Mouse (Mus musculus): Measurements from ENCODE around the gene Ubl7. TPM values are rescaled to one million over a fixed set of nuclear protein-coding genes. Genes with fewer than 3 reads are reported as not detected.

Gene Ubl7
- polyA plus RNA-seq, 1 experiment from 2014 or later = 119 TPM

GRCm38 (mm10) chr9:57904250-57904644, 6.5 kb upstream of the Ubl7 start:
- H3K9me3 ChIP-seq (ENCODE audit: low read length) = no peaks in the 10 kb centered on the region; the same call in 1 of the 2 replicates
- no peak overlapping the region for H3K4me3 ChIP-seq (ENCODE audit: low read length)
- H3K9ac ChIP-seq (replicated peaks; ENCODE audit: low read length) = no peak overlapping the region
- no peak overlapping the region for H3K4me2 ChIP-seq (replicated peaks; ENCODE audit: low read depth, low read length)
- no peaks in the 10 kb centered on the region for H3K27me3 ChIP-seq (ENCODE audit: insufficient read depth, low read length)
- H3K4me1 ChIP-seq (ENCODE audit: insufficient read depth, low read length) = peaks cover 4% of the 10 kb centered on the region; the same call in 1 of the 2 replicates
- no peak overlapping the region for H3K27ac ChIP-seq (ENCODE audit: low read length)
- 94% methylated on average over 5 of the region's 5 CpGs for WGBS
- no peaks in the 10 kb centered on the region for H3K36me3 ChIP-seq (ENCODE audit: insufficient read depth, low read length)
- no peak for ATAC-seq (ENCODE audit: low FRiP score, low TSS enrichment)

- Histone ChIP-seq H3K36me3 (ENCODE audit: insufficient read depth, low read length) (no peaks in the 10 kb centered on the region), H3K9me3 (ENCODE audit: low read length) (no peaks in the 10 kb centered on the region; the same call in 1 of the 2 replicates), H3K4me3 (ENCODE audit: low read length) (no peak overlapping the region), H3K4me1 (ENCODE audit: insufficient read depth, low read length) (peaks cover 6% of the 10 kb centered on the region; the same call in 1 of the 2 replicates), H3K4me2 (replicated peaks; ENCODE audit: low read depth, low read length) (no peak overlapping the region), H3K27me3 (ENCODE audit: insufficient read depth, low read length) (no peaks in the 10 kb centered on the region), H3K9ac (replicated peaks; ENCODE audit: low read length) (no peak overlapping the region), H3K27ac (ENCODE audit: low read length) (no peak overlapping the region)
- WGBS = 74% methylated on average over 6 of the region's 6 CpGs
- no peak for ATAC-seq (ENCODE audit: low FRiP score, low TSS enrichment)
Measured at GRCm38 (mm10) chr9:57907206-57907605, 3.6 kb upstream of the Ubl7 start.

GRCm38 (mm10) chr9:57912571-57912970, 1.8 kb downstream of the Ubl7 start:
- peaks cover 6% of the 10 kb centered on the region; the same call in 1 of the 2 replicates for H3K4me1 ChIP-seq (ENCODE audit: insufficient read depth, low read length)
- 95% methylated on average over 5 of the region's 5 CpGs for WGBS
- H3K4me3 ChIP-seq (ENCODE audit: low read length) = no peak overlapping the region
- no peaks in the 10 kb centered on the region for H3K27me3 ChIP-seq (ENCODE audit: insufficient read depth, low read length)
- no peak overlapping the region for H3K27ac ChIP-seq (ENCODE audit: low read length)
- no peaks in the 10 kb centered on the region for H3K9me3 ChIP-seq (ENCODE audit: low read length)
- no peak overlapping the region for H3K9ac ChIP-seq (replicated peaks; ENCODE audit: low read length)
- H3K36me3 ChIP-seq (ENCODE audit: insufficient read depth, low read length) = peaks cover 9% of the 10 kb centered on the region
- no peak overlapping the region for H3K4me2 ChIP-seq (replicated peaks; ENCODE audit: low read depth, low read length)
- no peak for ATAC-seq (ENCODE audit: low FRiP score, low TSS enrichment)

- Histone ChIP-seq H3K4me3 (ENCODE audit: low read length) (no peak overlapping the region), H3K36me3 (ENCODE audit: insufficient read depth, low read length) (peaks cover 51% of the 10 kb centered on the region), H3K27me3 (ENCODE audit: insufficient read depth, low read length) (no peaks in the 10 kb centered on the region), H3K27ac (ENCODE audit: low read length) (no peak overlapping the region), H3K4me1 (ENCODE audit: insufficient read depth, low read length) (no peaks in the 10 kb centered on the region), H3K4me2 (replicated peaks; ENCODE audit: low read depth, low read length) (no peak overlapping the region), H3K9me3 (ENCODE audit: low read length) (no peaks in the 10 kb centered on the region), H3K9ac (replicated peaks; ENCODE audit: low read length) (no peak overlapping the region)
- WGBS = 93% methylated on average over 9 of the region's 9 CpGs
- no peak for ATAC-seq (ENCODE audit: low FRiP score, low TSS enrichment)
Measured at GRCm38 (mm10) chr9:57921491-57922060, 10.8 kb downstream of the Ubl7 start.

GRCm38 (mm10) chr9:57922381-57922780, 11.6 kb downstream of the Ubl7 start:
- no peaks in the 10 kb centered on the region for H3K9me3 ChIP-seq (ENCODE audit: low read length)
- ATAC-seq (ENCODE audit: low FRiP score, low TSS enrichment) = no peak
- H3K4me3 ChIP-seq (ENCODE audit: low read length) = no peak overlapping the region
- H3K9ac ChIP-seq (replicated peaks; ENCODE audit: low read length) = no peak overlapping the region
- peaks cover 54% of the 10 kb centered on the region for H3K36me3 ChIP-seq (ENCODE audit: insufficient read depth, low read length)
- 86% methylated on average over 5 of the region's 5 CpGs for WGBS
- H3K4me2 ChIP-seq (replicated peaks; ENCODE audit: low read depth, low read length) = no peak overlapping the region
- no peaks in the 10 kb centered on the region for H3K27me3 ChIP-seq (ENCODE audit: insufficient read depth, low read length)
- no peaks in the 10 kb centered on the region for H3K4me1 ChIP-seq (ENCODE audit: insufficient read depth, low read length)
- H3K27ac ChIP-seq (ENCODE audit: low read length) = no peak overlapping the region

- Histone ChIP-seq H3K4me1 (ENCODE audit: insufficient read depth, low read length) (no peaks in the 10 kb centered on the region), H3K4me2 (replicated peaks; ENCODE audit: low read depth, low read length) (no peak overlapping the region), H3K27me3 (ENCODE audit: insufficient read depth, low read length) (no peaks in the 10 kb centered on the region), H3K27ac (ENCODE audit: low read length) (no peak overlapping the region), H3K9me3 (ENCODE audit: low read length) (no peaks in the 10 kb centered on the region), H3K4me3 (ENCODE audit: low read length) (no peak overlapping the region), H3K36me3 (ENCODE audit: insufficient read depth, low read length) (peaks cover 57% of the 10 kb centered on the region), H3K9ac (replicated peaks; ENCODE audit: low read length) (no peak overlapping the region)
- ATAC-seq (ENCODE audit: low FRiP score, low TSS enrichment) = no peak
- WGBS = 91% methylated on average over 3 of the region's 3 CpGs
Measured at GRCm38 (mm10) chr9:57923046-57923445, 12.3 kb downstream of the Ubl7 start.

GRCm38 (mm10) chr9:57931166-57931767, 20.5 kb downstream of the Ubl7 start:
- H3K27me3 ChIP-seq (ENCODE audit: insufficient read depth, low read length) = no peaks in the 10 kb centered on the region
- no peak overlapping the region for H3K4me2 ChIP-seq (replicated peaks; ENCODE audit: low read depth, low read length)
- WGBS = 84% methylated on average over 5 of the region's 5 CpGs
- no peak overlapping the region for H3K4me3 ChIP-seq (ENCODE audit: low read length)
- no peaks in the 10 kb centered on the region for H3K4me1 ChIP-seq (ENCODE audit: insufficient read depth, low read length)
- no peak overlapping the region for H3K27ac ChIP-seq (ENCODE audit: low read length)
- ATAC-seq (ENCODE audit: low FRiP score, low TSS enrichment) = no peak
- H3K36me3 ChIP-seq (ENCODE audit: insufficient read depth, low read length) = peaks cover 13% of the 10 kb centered on the region
- no peak overlapping the region for H3K9ac ChIP-seq (replicated peaks; ENCODE audit: low read length)
- H3K9me3 ChIP-seq (ENCODE audit: low read length) = no peaks in the 10 kb centered on the region

- ATAC-seq (ENCODE audit: low FRiP score, low TSS enrichment) = no peak
- no peak overlapping the region for H3K4me2 ChIP-seq (replicated peaks; ENCODE audit: low read depth, low read length)
- no peak overlapping the region for H3K9ac ChIP-seq (replicated peaks; ENCODE audit: low read length)
- H3K36me3 ChIP-seq (ENCODE audit: insufficient read depth, low read length) = peaks cover 10% of the 10 kb centered on the region
- 70% methylated on average over 3 of the region's 3 CpGs for WGBS
- H3K4me3 ChIP-seq (ENCODE audit: low read length) = no peak overlapping the region
- H3K4me1 ChIP-seq (ENCODE audit: insufficient read depth, low read length) = no peaks in the 10 kb centered on the region
- no peak overlapping the region for H3K27ac ChIP-seq (ENCODE audit: low read length)
- H3K9me3 ChIP-seq (ENCODE audit: low read length) = no peaks in the 10 kb centered on the region
- H3K27me3 ChIP-seq (ENCODE audit: insufficient read depth, low read length) = no peaks in the 10 kb centered on the region
Measured at GRCm38 (mm10) chr9:57932253-57932652, 21.5 kb downstream of the Ubl7 start.

- no peaks in the 10 kb centered on the region for H3K27me3 ChIP-seq (ENCODE audit: insufficient read depth, low read length)
- H3K36me3 ChIP-seq (ENCODE audit: insufficient read depth, low read length) = peaks cover 5% of the 10 kb centered on the region
- no peaks in the 10 kb centered on the region for H3K4me1 ChIP-seq (ENCODE audit: insufficient read depth, low read length)
- H3K27ac ChIP-seq (ENCODE audit: low read length) = no peak overlapping the region
- no peaks in the 10 kb centered on the region for H3K9me3 ChIP-seq (ENCODE audit: low read length)
- no peak overlapping the region for H3K4me3 ChIP-seq (ENCODE audit: low read length)
- no peak for ATAC-seq (ENCODE audit: low FRiP score, low TSS enrichment)
- 71% methylated on average over 6 of the region's 6 CpGs for WGBS
- H3K4me2 ChIP-seq (replicated peaks; ENCODE audit: low read depth, low read length) = no peak overlapping the region
- no peak overlapping the region for H3K9ac ChIP-seq (replicated peaks; ENCODE audit: low read length)
Measured at GRCm38 (mm10) chr9:57932831-57933602, 22.2 kb downstream of the Ubl7 start.

All from kidney, embryonic 16.5 days (tissue).